Mouse (Mus musculus) midbrain, embryonic 10.5 days (tissue): ENCODE measurements around the gene Pax2. TPM values are rescaled to one million over a fixed set of nuclear protein-coding genes. Genes with fewer than 3 reads are reported as not detected.

Source experiments
- DNase-seq: peaks from one replicate; pipeline ENCODE4 v3.0.0-alpha.2; 2017; ENCODE audit warnings: low spot score
- H3K27ac ChIP-seq: fragments of 300-500 bp; sonication (generic); replicated peaks from 2 replicates; pipeline ENCODE4 v1.5.1; 2016; ENCODE audit warnings: mild to moderate bottlenecking
- H3K27me3 ChIP-seq: fragments of 300-500 bp; sonication (generic); 2 replicates; pipeline ENCODE4 v1.6.1; 2016; ENCODE audit warnings: low read depth, mild to moderate bottlenecking; ENCODE audit not compliant: poor library complexity, severe bottlenecking
- H3K36me3 ChIP-seq: fragments of 300-500 bp; sonication (generic); 2 replicates; pipeline ENCODE4 v1.6.1; 2016; ENCODE audit warnings: mild to moderate bottlenecking, moderate library complexity
- H3K4me1 ChIP-seq: fragments of 300-500 bp; sonication (generic); 2 replicates; pipeline ENCODE4 v1.6.1; 2016
- H3K4me3 ChIP-seq: fragments of 300-500 bp; sonication (generic); 2 replicates; pipeline ENCODE4 v1.5.1; 2016; ENCODE audit warnings: mild to moderate bottlenecking, moderate library complexity
- H3K9me3 ChIP-seq: fragments of 300-500 bp; sonication (generic); replicated peaks from 2 replicates; pipeline ENCODE4 v1.6.1; 2016; ENCODE audit warnings: mild to moderate bottlenecking
- WGBS: fragments of 180-500 bp; shearing (Covaris S2); methylation state at CpG from one replicate; pipeline ENCODE4 v1.1.7; 2016; 5-methylcytosine and 5-hydroxymethylcytosine counted together
- polyA plus RNA-seq: library from polyadenylated mRNA; unstranded; fragments of >200 nt; fragmentation: Nextera tagmentation; extraction: Ambion mirVana; gene quantifications from 2 replicates; pipeline ENCODE4 v1.2.1, GENCODE M21; 2016

Pax2 gene
- polyA plus RNA-seq, 1 experiment from 2014 or later: 1.1 TPM

DNA sequence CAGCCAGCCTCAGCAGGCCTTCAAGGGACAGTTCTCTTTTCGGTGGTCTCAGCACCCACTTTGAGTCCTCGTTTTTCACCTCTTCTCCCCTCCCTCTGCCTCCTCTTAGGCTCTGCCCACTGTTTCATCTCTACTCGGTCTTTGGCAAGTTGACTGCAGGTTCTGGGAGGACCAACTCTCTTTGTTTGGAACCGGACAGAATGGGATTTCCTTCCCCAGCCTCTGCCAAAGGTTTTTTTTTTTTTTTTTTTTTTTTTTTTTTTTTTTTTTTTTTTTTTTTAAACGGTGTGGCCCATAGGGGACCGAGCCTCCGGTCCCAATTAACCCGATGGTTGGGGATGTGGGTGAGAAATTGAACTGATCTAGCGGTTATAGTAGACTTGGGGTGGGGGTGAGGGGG, 4.8 kb upstream of the Pax2 start:
- Histone ChIP-seq H3K4me3 (peak overlapping the region; percentile 37), H3K27me3 (peaks cover 100% of the 10 kb centered on the region), H3K27ac (no peak overlapping the region), H3K36me3 (no peaks in the 10 kb centered on the region), H3K9me3 (no peaks in the 10 kb centered on the region), H3K4me1 (peaks cover 74% of the 10 kb centered on the region)
- no peak for DNase-seq
- WGBS: under 1% methylated on average over 9 of the region's 9 CpGs

GRCm38 (mm10) chr19:44751551-44751950, 4.3 kb upstream of the Pax2 start:
- peak; percentile 17 for DNase-seq
- Histone ChIP-seq H3K36me3 (no peaks in the 10 kb centered on the region), H3K27ac (no peak overlapping the region), H3K9me3 (no peaks in the 10 kb centered on the region), H3K4me3 (no peak overlapping the region), H3K4me1 (peaks cover 76% of the 10 kb centered on the region), H3K27me3 (peaks cover 100% of the 10 kb centered on the region)
- WGBS: 2% methylated on average over 3 of the region's 3 CpGs

- Histone ChIP-seq H3K27ac (no peak overlapping the region), H3K36me3 (no peaks in the 10 kb centered on the region), H3K4me3 (peak overlapping the region; percentile 29), H3K4me1 (peaks cover 79% of the 10 kb centered on the region), H3K27me3 (peaks cover 100% of the 10 kb centered on the region), H3K9me3 (no peaks in the 10 kb centered on the region)
- under 1% methylated on average over 31 of the region's 31 CpGs for WGBS
- DNase-seq: peak; percentile 52
Measured at GRCm38 (mm10) chr19:44752056-44752940, 3.5 kb upstream of the Pax2 start.

DNA sequence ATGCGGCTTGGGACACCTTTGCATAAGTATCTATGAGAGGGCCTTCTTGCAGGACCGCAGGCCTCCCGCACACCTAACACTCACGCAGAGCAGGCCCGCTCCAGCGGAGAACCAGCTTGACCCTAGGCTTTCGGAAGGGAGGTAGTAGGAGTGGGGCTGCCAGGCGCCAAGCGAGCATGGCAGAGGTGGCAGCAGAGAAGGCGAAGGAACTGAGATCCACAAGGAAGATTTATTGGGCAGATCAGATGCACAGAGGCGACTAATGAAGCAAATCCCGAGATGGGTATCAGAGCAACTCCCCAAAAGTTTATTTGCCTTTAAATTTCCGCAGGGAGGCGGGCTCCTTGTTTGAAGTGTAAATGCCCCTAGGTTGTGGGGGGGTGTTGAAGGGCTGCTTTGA, 2.5 kb upstream of the Pax2 start:
- peaks cover 100% of the 10 kb centered on the region for H3K27me3 ChIP-seq
- peak; percentile 50 for DNase-seq
- H3K4me1 ChIP-seq: peaks cover 78% of the 10 kb centered on the region
- no peaks in the 10 kb centered on the region for H3K36me3 ChIP-seq
- H3K9me3 ChIP-seq: no peaks in the 10 kb centered on the region
- peak overlapping the region; percentile 29; the same call in 1 of the 2 replicates for H3K4me3 ChIP-seq
- WGBS: 2% methylated on average over 14 of the region's 14 CpGs
- no peak overlapping the region for H3K27ac ChIP-seq

- 1% methylated on average over 16 of the region's 16 CpGs for WGBS
- Histone ChIP-seq H3K4me1 (peaks cover 81% of the 10 kb centered on the region), H3K27ac (no peak overlapping the region), H3K27me3 (peaks cover 100% of the 10 kb centered on the region), H3K4me3 (peak overlapping the region; percentile 61), H3K36me3 (no peaks in the 10 kb centered on the region), H3K9me3 (no peaks in the 10 kb centered on the region)
- DNase-seq: peak; percentile 74
Measured at GRCm38 (mm10) chr19:44754461-44755377, 1.1 kb upstream of the Pax2 start.

- DNase-seq: no peak
- H3K9me3 ChIP-seq: no peaks in the 10 kb centered on the region
- H3K4me1 ChIP-seq: peaks cover 82% of the 10 kb centered on the region
- H3K36me3 ChIP-seq: no peaks in the 10 kb centered on the region
- H3K27ac ChIP-seq: peak overlapping the region; percentile 69; the same call in 1 of the 2 replicates
- H3K4me3 ChIP-seq: peak overlapping the region; percentile 61
- 1% methylated on average over 13 of the region's 13 CpGs for WGBS
- H3K27me3 ChIP-seq: peaks cover 100% of the 10 kb centered on the region
Measured at GRCm38 (mm10) chr19:44755378-44755692, 510 bp upstream of the Pax2 start.

DNA sequence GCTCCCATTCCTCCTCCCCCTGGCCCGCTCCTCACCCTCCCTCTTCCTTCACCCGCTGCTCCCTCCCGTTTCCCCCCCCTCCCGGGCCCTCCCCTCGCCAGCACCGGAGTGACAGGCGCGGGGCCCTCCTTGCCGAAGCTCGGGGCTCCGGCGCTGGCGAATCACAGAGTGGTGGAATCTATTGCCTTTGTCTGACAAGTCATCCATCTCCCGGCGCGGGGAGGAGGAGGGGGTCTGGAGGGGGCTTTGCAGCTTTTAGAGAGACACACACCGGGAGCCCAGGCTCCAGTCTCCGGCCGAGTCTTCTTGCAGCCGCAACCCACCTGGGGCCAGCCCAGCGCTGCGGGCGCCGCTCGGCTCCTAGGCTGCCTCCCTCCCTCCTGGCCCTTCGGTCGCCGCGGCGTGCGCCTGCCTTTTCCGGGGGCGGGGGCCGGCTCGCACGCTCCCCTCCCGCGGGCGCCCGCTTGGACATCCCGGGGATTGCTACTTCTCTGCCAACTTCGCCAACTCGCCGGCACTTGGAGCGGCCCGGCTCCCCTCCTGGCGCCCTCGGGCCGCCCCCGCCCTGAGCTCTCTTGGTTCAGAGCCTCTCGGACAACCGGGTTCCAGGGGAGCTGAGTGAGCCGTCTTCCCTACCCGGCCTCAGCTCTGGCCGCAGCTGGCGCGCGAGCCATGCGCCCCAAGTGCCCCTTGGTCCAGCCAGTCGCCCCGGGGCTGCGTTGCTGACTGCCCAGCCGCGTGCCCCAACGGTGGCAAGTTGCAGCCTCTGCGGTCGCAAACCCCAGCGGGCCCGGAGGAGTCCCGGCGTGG, 781 bp downstream of the Pax2 start:
- Histone ChIP-seq H3K27ac (peak overlapping the region; percentile 63), H3K9me3 (no peaks in the 10 kb centered on the region), H3K27me3 (peaks cover 100% of the 10 kb centered on the region), H3K4me1 (peaks cover 78% of the 10 kb centered on the region), H3K4me3 (peak overlapping the region; percentile 61), H3K36me3 (no peaks in the 10 kb centered on the region)
- under 1% methylated on average over 71 of the region's 71 CpGs for WGBS
- DNase-seq: peak; percentile 84

- Histone ChIP-seq H3K27me3 (peaks cover 100% of the 10 kb centered on the region), H3K9me3 (no peaks in the 10 kb centered on the region), H3K27ac (peak overlapping the region; percentile 63), H3K4me1 (peaks cover 71% of the 10 kb centered on the region), H3K4me3 (peak overlapping the region; percentile 61), H3K36me3 (no peaks in the 10 kb centered on the region)
- peak; percentile 69 for DNase-seq
- WGBS: under 1% methylated on average over 38 of the region's 38 CpGs
Measured at GRCm38 (mm10) chr19:44757231-44757871, 1.5 kb downstream of the Pax2 start.

DNA sequence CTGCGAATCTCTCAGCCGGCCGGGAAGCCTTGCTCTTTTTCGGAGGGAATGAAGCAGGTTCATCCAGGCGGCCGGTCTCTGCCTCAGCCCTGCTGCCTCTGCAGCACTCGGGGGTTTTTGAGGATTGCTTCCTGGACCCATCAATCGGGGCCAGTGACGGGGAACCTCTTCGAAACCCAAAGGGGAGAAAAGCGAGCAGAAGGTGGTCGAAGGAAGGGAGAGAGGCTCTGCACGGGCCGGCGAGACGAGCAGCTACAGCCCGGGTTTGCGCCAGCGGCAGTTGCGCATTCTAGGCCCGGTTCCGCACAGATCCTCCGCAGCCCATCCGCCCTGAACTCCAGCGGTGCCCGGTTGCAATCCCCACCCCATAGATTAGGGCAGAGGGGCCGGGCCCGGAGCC, 3.0 kb downstream of the Pax2 start:
- peak overlapping the region; percentile 39 for H3K4me3 ChIP-seq
- no peak overlapping the region for H3K27ac ChIP-seq
- under 1% methylated on average over 28 of the region's 28 CpGs for WGBS
- peaks cover 56% of the 10 kb centered on the region for H3K4me1 ChIP-seq
- peaks cover 100% of the 10 kb centered on the region for H3K27me3 ChIP-seq
- no peaks in the 10 kb centered on the region for H3K36me3 ChIP-seq
- no peaks in the 10 kb centered on the region for H3K9me3 ChIP-seq
- DNase-seq: peak; percentile 61

DNA sequence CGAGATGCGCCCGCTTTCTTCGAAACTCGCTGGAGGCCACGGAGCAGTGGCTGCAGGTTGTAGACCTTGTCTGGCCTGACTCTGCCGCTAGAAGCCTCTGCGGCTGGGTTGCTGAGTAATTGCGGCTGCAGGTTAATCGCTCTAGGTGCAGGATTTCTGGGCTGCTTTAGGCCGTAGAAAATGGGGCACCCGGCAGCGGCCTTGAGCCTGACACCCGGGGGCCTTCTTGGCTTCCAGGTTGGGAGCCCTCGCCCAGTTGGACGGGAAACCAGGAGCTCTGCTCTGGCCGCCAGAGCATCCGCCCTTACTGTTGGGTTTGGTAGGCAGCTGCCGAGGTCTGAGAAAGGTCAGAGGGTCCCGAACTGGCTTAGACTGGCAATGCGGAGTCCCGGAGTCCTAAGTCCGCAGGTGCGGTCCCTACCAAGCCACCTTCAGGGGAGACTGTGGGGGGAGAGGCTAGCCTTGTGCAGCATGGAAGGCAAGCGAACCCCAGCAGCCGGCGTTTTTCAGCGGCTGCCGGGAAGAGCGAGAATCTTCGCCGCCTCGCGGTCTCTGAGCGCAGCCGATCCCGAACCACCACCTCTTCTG, 3.8 kb downstream of the Pax2 start:
- no peak overlapping the region for H3K27ac ChIP-seq
- H3K9me3 ChIP-seq: no peaks in the 10 kb centered on the region
- no peaks in the 10 kb centered on the region for H3K36me3 ChIP-seq
- peaks cover 100% of the 10 kb centered on the region for H3K27me3 ChIP-seq
- H3K4me1 ChIP-seq: peaks cover 54% of the 10 kb centered on the region
- DNase-seq: peak; percentile 72
- under 1% methylated on average over 37 of the region's 37 CpGs for WGBS
- H3K4me3 ChIP-seq: peak overlapping the region; percentile 39

DNA sequence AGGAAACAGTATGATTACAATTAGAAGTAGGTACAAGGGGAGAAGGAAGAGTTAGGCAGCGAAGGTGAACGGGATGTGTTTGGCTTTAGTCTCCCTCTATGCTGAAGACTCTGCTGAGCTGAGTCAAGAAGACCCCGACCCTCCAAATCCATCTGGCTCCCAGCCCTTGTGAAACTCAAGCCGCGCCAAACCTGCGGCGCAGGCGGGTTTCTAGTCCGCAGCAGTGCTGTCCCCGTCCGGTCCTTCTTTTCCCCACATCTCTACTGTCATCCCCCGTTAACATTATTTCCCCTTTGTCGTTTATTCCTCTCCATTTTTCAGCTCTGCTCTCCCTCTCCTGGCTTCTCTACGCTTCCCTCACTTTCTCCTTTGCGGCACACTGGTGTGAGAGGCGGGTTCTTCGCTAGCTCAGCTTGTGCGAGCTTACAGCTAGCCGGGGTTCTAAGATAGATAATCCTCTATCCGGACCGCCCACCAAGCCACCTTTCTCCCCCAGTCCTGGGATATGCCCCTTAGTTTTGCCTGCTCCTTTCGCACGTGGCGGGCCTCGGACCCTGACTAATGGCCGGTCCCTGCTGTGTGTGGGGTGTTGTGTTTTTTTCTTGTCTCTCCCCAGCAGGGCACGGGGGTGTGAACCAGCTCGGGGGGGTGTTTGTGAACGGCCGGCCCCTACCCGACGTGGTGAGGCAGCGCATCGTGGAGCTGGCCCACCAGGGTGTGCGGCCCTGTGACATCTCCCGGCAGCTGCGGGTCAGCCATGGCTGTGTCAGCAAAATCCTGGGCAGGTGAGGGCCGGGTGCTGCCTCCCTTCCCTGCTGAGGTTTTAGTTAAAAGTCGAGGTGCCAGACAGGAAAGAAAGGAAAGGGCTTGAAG, 4.7 kb downstream of the Pax2 start:
- peak; percentile 50 for DNase-seq
- H3K27ac ChIP-seq: no peak overlapping the region; the same call in 1 of the 2 replicates
- H3K27me3 ChIP-seq: peaks cover 100% of the 10 kb centered on the region
- WGBS: 2% methylated on average over 39 of the region's 39 CpGs
- peaks cover 48% of the 10 kb centered on the region for H3K4me1 ChIP-seq
- H3K9me3 ChIP-seq: no peaks in the 10 kb centered on the region
- H3K36me3 ChIP-seq: no peaks in the 10 kb centered on the region
- peak overlapping the region; percentile 39 for H3K4me3 ChIP-seq
